Mouse (Mus musculus) testis, postnatal 14 days (tissue): Measurements from ENCODE around the gene Gm44973.
"Not testable (repeated sequence)": the region's sequence is repeated elsewhere in the genome, so short reads cannot be mapped to it uniquely, and the experiment has no call there.

ENCODE experiments used
- DNase-seq: peaks from one replicate; pipeline ENCODE4 v3.0.0; 2021; ENCODE audit warnings: low spot score

Gm44973 gene

DNA sequence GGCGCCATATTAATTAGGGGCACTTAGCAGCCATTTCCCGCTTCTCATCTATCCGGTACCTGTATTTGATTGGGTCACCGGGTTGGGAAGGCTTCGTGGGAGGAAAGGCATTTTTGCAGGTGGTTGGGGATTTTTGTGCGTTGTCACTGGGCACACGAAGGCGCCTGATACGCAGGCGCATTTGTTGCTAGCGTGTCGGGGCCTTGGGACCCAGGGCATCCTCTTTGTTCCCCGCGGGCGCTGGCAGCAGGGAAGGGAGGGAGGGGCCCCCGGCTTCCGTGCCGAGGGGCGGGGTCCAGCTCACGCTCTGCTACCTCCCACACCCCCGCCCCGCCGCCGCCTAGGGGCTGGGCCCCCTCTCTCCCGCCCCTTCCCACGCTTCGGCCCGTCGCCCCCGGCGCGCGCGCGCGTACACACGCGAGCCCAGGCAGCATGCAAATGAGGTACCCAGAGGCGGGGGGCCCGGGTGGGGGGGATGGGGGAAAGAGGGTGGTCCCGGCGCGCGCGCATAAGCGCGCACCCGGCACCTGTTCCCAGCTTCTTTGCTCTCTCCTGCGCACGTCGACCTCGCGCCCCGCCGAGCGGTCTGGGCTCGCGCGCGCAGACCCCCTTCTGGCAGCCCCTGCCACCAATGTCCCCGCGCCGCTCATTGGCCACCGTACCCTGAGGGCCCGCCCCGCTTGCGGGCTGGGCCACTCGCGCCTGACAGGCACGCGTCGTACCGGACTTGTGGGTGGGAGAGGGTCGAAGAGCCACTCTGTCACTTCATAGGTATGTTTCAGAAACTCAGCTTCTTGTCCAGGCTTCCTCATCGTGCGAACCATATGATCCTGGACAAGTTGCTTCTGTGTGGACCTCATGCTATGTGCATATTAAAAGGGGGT is at the start of gene Gm44973:
TSS of gene Gm44973 (plus strand) at position 379 of the 884 bp plus-strand sequence.
- DNase-seq, result peak; percentile 94

DNA sequence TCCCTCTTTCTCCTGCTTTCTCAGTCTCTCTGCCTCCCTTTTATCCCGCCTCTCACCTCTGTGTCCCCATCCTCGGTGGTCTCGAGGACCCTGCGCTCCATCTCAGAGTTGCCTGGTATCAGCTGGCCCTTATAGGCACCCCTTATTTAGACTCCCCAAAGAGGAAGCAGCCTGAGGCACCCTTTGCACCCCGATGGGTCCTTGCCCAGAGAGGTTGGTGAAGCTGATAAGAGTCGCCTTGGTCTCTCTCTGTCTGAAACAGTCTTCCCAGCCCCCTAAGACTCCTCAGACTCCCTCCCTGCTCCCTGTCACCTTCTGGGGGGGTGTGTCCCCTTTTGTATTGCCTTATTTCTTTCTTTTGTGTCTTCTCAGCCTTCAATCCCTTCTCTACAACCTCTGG is 44.2 kb upstream of the Gm44973 start, which contains the start of gene Sbk3:
TSS of gene Sbk3 (minus strand) at position 101 of the 400 bp plus-strand sequence.
- no peak for DNase-seq

DNA sequence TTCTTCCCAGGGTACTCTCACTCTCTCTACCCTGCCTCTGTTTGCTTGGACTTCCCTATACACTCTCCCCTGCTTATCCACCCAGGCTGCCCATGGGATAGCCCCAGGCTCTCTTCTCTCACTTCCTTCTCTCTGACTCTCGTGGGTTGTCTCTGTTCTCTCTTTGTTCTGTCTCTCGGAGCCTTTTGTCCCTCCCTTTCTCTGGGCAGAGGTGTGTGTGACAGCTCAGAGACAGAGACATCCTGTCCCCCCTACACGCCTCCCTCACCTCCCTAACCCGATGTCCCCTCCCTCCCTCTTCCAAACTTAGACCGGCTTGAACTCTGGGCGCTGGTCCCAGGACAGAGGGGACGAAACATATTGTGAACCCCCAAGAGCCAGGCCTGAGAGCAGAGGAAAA is 43.6 kb upstream of the Gm44973 start:
- DNase-seq, result no peak

DNA sequence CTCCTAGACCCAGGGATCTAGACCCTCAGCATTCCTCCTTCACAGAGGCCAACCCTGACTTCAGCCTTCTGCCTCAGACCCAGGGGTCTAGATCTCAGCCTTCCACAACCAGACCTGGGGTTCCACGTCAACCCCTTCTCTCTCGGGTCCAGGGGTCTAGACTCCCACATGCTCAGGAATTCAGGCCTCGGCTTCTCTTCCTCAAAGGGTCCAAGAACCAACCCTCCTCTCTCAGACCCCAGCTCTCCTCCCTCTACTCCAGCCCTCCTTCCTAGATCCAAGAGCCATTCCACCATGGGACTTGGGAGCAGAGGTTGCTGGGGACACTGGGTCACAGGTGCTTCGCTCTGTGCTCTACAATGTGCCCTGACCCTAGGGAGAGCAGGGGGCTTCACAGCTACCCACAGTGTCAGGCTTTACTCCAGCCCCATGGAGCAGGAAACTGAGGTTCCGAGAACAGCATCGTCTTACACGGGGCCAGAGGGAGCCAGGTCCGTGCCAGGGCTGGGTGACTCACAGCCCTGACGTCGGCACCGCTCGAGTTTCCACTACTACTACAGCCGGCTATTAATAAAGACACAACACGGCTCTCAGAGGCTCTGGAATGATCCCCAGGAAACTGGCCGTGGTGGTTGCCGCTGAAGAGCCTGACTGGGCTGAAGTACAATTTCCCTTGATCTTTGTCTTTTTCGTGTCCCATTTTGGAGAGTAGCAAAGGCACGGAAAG is 42.8 kb upstream of the Gm44973 start:
- no peak for DNase-seq

DNA sequence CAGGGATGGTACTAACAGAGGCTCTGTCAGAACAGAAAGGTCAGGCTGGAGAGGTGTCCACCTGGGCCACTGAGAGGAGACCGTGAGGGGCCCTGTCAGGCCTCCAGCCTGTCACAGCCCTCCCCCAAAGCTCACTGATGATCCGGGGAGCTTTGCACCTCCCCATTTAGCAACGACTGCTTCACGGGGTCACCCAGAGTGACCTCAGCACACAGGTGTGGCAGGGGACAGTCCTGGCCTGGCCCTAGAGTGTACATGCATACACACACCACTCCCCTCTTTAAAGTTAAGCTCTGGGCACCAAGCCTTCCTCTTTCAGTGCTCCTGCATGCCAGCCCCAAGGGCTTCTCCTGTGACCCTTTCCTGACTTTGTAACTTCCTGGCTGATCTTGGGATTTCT is 39.8 kb upstream of the Gm44973 start:
- DNase-seq, result no peak

DNA sequence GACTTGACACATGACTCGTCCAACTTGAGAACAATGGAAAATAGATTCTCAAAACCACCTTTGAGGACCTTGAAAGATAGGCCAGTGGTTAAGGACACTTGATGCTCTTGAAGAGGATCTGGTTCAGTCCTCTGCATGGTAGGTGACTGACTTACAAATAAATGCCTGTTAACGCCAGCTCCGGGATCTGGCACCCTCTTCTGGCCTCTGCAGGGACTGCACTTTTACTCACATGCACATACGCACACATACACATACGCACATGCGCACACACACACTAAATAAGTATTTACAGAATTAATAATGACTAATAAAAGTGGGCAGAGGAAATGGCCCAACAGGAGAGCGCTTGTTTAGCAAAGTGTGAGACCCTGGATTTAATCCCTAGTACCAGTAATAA is 38.5 kb upstream of the Gm44973 start:
- DNase-seq, result no peak

DNA sequence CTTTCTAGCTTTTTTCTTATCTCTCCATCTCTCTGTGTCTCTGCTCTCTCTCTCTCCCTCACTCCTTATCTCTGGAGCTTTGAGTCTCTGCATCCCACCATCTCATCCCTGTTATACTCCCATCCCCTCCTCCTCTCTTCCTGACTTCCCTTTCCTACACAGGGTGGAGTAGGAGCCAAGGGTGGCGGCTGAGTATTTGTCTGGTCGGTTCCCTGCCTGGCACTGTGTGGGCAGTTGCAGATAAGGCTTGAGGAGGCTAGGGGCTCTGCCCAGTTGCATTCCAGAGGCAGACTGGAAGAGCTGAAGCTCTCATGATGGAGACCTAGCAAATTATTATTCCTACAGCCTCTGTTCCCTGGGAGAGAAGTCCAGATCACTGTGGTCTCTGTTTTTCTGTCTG is 27.0 kb upstream of the Gm44973 start:
- DNase-seq, result no peak

DNA sequence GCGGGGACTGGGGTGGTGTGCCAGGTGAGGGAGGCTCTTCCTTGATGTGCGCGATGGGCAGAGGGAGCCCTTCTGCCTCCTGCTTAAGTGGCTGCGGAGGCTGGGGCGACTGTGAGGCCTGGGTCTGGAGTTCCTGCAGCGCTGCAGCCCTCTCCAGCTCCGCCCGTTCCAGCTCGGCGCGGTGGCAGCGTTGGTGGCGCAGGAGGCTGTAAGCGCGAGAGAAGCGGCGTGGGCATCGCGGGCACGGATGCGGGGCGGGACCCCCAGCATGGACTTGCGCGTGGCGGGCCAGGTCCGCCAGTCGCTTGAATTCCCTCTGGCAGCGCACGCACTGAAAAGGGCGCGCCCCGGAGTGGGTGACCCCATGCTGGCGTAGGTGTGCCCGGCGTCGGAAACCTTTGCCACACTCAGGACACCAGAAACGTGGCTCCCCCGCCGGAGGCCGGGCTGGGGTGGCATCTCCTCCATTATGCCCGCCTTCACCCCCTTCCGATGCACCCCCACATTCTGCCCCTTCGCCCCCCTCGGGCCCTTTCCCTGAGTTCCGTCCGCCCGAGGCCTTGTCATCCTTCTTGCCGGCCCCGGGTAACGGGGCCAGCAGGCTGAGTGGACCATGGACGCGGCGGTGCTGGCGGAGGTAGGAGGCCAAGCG is 21.8 kb upstream of the Gm44973 start:
- no peak for DNase-seq

DNA sequence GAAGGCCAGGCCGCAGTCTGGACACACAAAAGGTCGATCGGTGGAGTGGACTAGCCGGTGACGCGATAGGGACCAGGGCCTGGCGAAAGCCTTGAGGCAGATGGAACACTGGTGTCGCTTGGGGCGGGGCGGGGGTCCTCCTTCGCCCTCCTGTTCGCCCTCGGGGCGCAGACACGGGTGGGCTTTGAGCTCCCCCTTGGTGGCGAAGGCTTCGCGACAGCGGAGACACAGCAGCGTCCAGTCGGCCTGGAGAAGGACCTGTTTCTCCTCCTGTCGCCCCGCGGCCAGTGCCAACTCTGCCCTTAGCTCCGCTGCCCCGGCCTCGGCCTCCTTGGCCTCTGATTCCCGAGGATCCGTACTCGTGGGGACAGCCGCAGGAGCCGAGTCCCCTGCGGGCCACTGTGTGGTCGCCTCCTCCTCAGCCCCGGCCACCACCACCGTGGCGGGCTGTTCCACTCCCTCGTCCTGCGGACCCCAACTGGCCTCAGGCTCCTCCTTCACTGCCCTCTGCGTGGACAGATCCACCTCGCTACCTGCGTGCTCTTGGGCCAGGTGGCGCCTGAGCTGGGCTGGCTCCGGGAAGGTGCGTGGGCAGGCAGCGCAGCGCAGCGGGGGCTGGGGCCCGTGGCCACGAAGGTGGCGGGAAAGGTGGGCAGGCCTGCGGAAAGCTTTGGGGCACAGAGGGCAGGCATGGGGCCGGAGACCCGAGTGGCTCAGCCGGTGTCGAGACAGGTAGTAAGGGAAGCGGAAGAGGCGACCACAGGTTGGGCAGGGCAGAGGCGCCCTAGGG is 21.1 kb upstream of the Gm44973 start:
- no peak for DNase-seq

DNA sequence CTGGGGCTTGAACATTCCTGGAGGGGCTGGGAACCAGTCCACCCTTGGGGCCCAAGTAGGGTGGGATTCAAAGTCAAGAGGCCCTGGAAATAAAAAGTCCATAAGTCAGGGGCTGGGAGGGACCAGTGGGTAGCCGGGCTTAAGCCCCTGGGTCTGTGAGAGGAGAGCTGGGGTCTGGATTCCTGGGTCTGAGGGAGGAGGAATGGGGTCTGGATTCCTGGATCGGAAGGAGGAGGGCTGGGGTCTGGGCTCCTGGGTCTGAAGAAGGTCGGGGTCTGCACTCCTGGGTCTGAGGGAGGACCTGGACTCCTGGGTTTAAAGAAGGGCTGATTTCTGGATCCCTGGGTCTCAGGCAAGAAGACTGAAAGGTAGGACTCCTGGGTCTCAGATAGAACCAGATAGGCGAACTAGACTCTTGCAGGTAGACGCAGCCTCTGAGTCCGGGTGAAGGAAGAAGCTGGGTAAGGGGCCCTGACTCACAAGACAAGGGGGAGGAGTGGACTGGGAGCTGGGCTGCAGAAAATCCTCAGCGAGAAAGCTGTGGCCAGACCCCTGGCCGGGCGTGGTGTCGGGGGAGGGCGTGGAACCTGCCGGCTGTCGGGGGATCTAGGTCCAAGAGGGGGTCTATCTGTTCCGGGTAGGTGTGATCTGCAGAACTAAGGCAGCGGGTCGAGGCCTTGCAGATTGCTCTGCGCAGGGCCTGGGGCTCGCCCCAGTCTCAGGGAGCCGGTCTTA is 19.9 kb upstream of the Gm44973 start:
- DNase-seq, result no peak

DNA sequence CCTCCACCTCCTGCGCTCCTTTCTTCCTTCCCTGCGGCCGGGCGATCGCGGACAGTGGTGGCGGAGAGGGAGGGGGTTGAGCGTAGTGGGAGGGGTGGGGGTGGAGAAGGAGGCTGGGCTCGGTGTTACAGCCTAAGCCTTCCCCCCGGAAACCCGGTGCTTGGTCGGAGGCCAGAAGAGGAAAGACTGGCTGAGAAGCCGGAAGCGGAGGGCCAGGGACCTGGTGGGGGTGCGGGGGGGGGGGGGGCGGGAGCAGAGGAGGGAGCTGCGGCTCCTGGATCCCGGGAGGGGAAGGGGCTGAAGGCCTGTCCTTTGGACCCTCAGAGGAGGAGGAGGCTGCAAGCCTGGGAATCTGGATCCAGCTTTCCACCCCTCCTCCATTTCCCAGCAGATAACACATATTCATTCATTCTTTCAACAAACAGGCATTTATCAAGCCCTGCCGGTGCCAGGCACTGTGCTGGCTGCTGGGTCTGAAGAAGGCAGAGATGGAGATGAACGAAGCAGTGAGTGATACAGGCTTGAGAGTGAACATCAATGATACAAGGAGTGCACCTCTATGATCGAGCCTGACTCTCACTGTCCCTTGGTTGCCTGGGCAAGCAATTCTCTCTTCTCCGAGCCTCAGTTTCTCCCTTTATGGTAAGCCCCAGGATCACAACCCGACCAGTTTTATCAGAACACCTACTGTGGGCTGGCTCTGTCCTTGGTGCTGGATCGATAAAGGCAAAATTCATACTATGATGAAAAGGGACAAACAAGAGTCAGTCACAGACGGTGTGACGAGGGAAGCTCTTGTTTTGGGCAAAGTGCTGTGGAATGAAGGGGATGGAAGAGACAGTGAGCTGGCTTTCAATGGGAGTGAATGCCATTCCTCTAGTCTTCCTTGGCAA is 19.0 kb upstream of the Gm44973 start, which contains the start of gene Zfp579:
TSS of gene Zfp579 (minus strand) at position 156 of the 893 bp plus-strand sequence.
- DNase-seq, result peak; percentile 88

DNA sequence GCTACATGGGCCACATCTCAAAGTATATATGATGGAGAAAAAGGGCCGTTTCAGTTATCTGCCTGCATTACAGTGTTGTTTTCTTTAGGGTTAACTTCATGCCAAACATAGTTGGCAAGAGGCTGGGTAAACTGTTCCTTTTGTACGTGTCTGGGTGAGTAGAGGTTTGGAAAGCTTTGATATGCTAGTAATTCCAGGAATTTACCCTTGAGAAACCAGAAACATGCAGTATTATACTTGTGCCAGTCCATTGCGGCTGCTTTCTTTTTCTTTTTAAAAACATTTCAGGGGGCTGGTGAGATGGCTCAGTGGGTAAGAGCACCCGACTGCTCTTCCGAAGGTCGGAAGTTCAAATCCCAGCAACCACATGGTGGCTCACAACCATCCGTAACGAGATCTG is 18.4 kb upstream of the Gm44973 start:
- no peak for DNase-seq

DNA sequence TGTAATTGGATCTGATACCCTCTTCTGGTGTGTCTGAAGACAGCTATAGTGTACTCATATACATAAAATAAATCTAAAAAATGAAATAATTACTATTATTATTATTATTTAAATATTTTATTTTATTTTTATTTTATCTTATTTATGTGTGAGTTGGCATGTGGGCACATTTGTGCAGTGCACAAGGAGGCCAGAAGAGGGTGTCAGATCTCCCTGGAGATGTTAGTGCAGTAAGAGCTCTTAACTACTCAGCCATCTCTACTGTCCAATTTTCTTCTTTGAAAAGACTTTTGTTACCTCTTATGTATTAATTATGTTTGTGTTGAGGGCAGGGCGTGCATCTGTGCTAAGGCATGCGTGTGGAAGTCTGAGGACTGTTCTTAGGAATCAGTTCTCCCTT is 15.4 kb upstream of the Gm44973 start:
- no peak for DNase-seq

DNA sequence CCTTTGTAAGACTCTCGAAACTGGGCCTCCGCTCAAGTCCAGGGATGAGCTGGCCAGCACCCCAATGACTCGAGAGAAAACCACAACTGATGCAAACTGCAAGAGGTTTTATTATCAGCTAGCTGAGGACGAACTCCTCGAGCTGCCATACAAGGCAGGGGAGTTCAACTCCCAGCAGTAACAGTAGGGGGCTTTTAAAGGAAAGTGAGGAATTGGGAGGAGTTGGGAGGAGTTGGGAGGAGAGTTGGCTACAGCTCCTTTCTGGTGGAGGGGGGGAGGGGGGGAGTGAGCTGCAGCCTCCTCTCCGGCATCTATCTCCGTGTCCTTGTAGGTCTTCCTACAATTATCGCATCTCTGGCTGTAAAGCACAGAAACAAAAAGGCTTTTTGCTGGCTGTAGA is 12.4 kb upstream of the Gm44973 start:
- not testable (repeated sequence) for DNase-seq

DNA sequence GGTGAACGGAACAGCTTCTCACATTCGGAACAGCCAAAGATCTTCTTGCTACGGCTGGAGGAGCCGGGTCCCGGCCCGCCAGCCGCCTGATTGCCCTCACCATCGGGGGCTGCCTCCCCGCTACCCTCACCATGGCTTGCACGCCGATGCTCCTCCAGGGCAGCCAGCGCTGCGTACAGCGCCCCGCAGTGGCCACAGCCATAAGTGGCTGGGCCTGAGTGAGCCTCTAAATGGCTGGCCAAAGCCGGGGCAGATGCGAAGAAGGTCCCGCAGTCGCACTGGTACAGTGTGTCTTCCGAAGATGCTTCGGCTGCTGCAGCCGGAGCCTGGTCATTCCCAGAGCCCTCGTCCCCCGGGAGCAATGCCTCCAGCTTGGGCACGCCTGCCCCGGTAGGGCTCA is 7.1 kb upstream of the Gm44973 start:
- DNase-seq, result no peak

DNA sequence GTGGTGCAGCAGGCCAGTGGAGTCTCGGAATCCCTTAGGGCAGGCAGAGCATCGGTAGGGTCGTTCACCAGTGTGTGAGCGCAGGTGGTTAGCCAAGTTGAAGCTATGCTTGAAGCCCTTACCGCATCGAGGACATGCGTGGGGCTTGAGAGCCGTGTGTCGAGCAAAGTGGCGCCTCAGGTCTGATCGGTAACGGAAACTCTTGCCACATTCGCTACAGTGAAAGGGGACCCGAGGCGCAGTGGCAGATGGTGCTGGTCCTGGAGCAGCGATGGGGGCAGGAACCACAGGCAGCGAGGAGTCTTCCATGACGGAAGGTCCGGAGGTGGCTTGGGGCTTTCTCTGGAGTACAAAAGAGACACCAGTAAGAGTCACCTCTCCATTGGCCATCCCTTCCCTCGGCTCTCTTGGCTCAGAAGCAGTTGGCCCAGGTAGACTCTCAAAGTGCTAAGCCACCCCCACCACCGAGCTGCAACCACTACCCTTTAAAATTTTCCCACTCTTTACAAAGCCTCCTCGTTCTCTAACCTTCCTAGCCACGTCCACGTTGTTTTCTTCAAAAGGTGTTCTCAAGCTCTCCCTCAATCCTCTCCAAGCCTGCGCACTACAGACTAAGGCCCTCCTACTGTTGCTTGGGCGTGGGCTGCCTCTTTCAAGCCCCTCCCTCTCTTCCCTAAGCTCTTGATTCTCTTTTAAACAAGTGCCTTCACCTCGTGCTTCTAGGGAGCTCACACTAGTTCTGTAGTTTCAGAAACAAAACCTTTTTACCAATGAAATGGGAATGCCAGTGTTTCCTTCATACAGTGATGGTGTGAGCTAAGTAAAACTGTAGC is 2.4 kb upstream of the Gm44973 start:
- DNase-seq, result no peak

DNA sequence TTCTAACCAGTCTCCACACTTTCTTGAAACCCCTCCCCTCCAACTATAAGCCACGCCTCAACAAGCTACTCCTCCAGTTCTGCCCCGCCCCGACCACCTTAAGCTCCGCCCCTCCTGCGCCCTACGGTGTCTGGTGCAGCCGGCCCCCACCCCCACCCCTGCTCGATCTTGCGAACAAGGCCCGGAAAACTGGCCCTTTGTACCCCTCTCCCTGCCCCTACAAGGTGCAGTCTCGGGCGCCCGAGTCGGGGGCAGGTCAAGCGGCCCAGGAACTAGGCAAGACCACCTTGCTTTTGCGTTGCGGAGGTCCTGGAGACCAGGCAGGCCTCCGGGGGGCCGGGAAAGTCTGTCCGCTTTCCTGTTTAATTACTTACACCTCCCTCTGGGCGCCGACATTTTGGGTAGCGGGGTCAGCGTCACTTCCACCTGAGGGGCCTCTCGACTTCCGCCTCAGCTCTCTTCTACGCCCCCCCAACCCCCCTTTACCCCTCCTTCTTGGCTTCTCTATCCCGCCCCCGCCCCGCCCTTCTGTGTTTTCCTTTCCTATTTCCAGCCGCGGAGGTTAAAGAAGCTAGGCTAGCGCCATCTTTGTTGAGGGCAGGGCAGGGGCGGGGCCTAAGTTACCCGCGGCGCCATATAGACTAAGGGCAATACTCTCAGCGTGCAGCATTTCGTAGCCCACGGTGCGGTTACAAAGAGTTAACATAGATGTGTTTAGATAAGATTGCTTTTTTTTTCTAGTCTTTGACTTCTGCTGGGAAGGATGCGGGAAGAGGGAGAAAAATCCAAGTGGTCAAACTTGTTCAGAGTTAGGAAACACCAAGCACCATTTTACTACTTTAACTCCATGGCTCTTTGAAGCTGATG is 812 bp upstream of the Gm44973 start, which contains the start of the genes Zfp524 and Fiz1:
TSS of gene Zfp524 (plus strand) at position 165 of the 867 bp plus-strand sequence.
TSS of gene Fiz1 (minus strand) at position 447 of the 867 bp plus-strand sequence.
- DNase-seq, result peak; percentile 95

DNA sequence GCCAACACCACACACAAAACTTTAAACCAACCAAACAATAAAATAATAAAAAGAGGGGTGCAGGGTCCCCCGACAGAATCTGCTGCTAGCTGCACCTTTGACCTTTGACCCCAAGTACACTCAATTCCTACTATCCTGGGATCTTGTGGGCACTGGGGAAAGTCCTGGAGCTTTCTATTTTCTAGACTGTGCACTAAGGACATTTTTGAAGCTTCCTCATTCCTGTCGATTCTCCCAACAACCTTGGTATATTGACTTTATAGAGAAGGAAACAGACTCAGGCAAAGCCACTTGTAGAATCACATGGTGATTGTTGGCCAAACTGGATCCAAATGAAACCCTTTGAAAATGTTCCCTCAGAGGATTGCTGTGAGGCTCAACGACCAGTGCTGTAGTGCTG is 761 bp downstream of the Gm44973 start:
- no peak for DNase-seq
